Mouse (Mus musculus): Measurements from ENCODE around the gene Eif2b2. TPM values are rescaled to one million over a fixed set of nuclear protein-coding genes. Genes with fewer than 3 reads are reported as not detected.
A peak's percentile ranks its signal among the peaks of the same experiment; 100 is the strongest.

Gene Eif2b2
- total and polyA plus RNA-seq, 3 experiments: 94.9 to 143 (median 123) TPM

- no peak overlapping the region for H3K9ac ChIP-seq (ENCODE audit: insufficient read depth, low read depth)
- no peaks in the 10 kb centered on the region for H3K79me2 ChIP-seq (replicated peaks; ENCODE audit: control insufficient read depth, extremely low read depth, insufficient read depth, poor library complexity, severe bottlenecking)
- dilution Hi-C loops (cut with MboI; ENCODE audit: extremely low pct_ligation_motif_present, extremely low pct_unique_long_range_greater_than_20kb, low sequenced_read_pairs) (no loop called here), in situ Hi-C loops (cut with MboI; ENCODE audit: low pct_ligation_motif_present, low pct_unique_long_range_greater_than_20kb, low sequenced_read_pairs) (no loop called here)
- H3K4me1 ChIP-seq (ENCODE audit: control insufficient read depth in 1 of 2, insufficient read depth in 2 of 2): peaks cover 10 to 17% of the 10 kb centered on the region in 2 experiments
- peaks cover 20 to 47% of the 10 kb centered on the region in 2 experiments for H3K36me3 ChIP-seq (replicated peaks in 1 of 2; ENCODE audit: control insufficient read depth in 1 of 2, insufficient read depth in 1 of 2, low read length in 1 of 2)
- H3K27ac ChIP-seq (ENCODE audit: insufficient read depth, low read depth): peak overlapping the region; percentile 19; the same call in 1 of the 2 replicates
- no peaks in the 10 kb centered on the region for H3K27me3 ChIP-seq (replicated peaks)
- no peak for DNase-seq (ENCODE audit: extremely low read depth)
- H3K4me3 ChIP-seq (replicated peaks in 1 of 3; ENCODE audit: low read depth in 2 of 3, low read length in 2 of 3, poor library complexity in 1 of 3): no peak overlapping the region
- TF ChIP-seq ZMIZ1 (IDR thresholded peaks at IDR 0.05; ENCODE audit: low read depth, low read length) (no peak), MAX (IDR thresholded peaks at IDR 0.05; ENCODE audit: low read length) (no peak), HCFC1 (IDR thresholded peaks at IDR 0.05; ENCODE audit: low read depth, low read length) (no peak), GABPA (IDR thresholded peaks at IDR 0.05; ENCODE audit: insufficient replicate concordance, low read depth, low read length) (no peak), JUND (conservative IDR thresholded peaks at IDR 0.05; ENCODE audit: low read depth, low read length) (no peak), CHD2 (IDR thresholded peaks at IDR 0.05; ENCODE audit: low read length) (no peak), MYC (IDR thresholded peaks at IDR 0.05; ENCODE audit: low read depth, low read length) (no peak), USF1 (IDR thresholded peaks at IDR 0.05; ENCODE audit: low read depth, low read length) (no peak)
- H3K4me2 ChIP-seq (ENCODE audit: insufficient read depth, low read depth, poor library complexity, severe bottlenecking): no peak overlapping the region
- no peaks in the 10 kb centered on the region for H3K9me3 ChIP-seq (replicated peaks; ENCODE audit: low read length)
Measured at GRCm38 (mm10) chr12:85256074-85256751, 36.9 kb downstream of the Eif2b2 start.

GRCm38 (mm10) chr12:85257008-85257639 is 37.8 kb downstream of the Eif2b2 start:
- dilution Hi-C loops (cut with MboI; ENCODE audit: extremely low pct_ligation_motif_present, extremely low pct_unique_long_range_greater_than_20kb, low sequenced_read_pairs): no loop called here
- in situ Hi-C loops (cut with MboI; ENCODE audit: low pct_ligation_motif_present, low pct_unique_long_range_greater_than_20kb, low sequenced_read_pairs): no loop called here
- Histone ChIP-seq H3K27ac (ENCODE audit: insufficient read depth, low read depth) (no peak overlapping the region), H3K4me2 (ENCODE audit: insufficient read depth, low read depth, poor library complexity, severe bottlenecking) (no peak overlapping the region), H3K9me3 (replicated peaks; ENCODE audit: low read length) (no peaks in the 10 kb centered on the region), H3K4me3 (replicated peaks in 1 of 3; ENCODE audit: low read depth in 2 of 3, low read length in 2 of 3, poor library complexity in 1 of 3) (no peak overlapping the region), H3K4me1 (ENCODE audit: control insufficient read depth in 1 of 2, insufficient read depth in 2 of 2) (peaks cover 10 to 17% of the 10 kb centered on the region in 2 experiments), H3K36me3 (replicated peaks in 1 of 2; ENCODE audit: control insufficient read depth in 1 of 2, insufficient read depth in 1 of 2, low read length in 1 of 2) (peaks cover 20 to 49% of the 10 kb centered on the region in 2 experiments), H3K27me3 (replicated peaks) (no peaks in the 10 kb centered on the region), H3K79me2 (replicated peaks; ENCODE audit: control insufficient read depth, extremely low read depth, insufficient read depth, poor library complexity, severe bottlenecking) (no peaks in the 10 kb centered on the region), H3K9ac (ENCODE audit: insufficient read depth, low read depth) (no peak overlapping the region)
- TF ChIP-seq POLR2A (IDR thresholded peaks at IDR 0.05; ENCODE audit: low read depth, low read length) (no peak), TCF12 (IDR thresholded peaks at IDR 0.05; ENCODE audit: low read depth, low read length) (no peak), ZC3H11A (IDR thresholded peaks at IDR 0.05; ENCODE audit: low read depth, low read length) (no peak), JUND (conservative IDR thresholded peaks at IDR 0.05; ENCODE audit: low read depth, low read length) (no peak), MAX (IDR thresholded peaks at IDR 0.05; ENCODE audit: low read length) (no peak), ZMIZ1 (IDR thresholded peaks at IDR 0.05; ENCODE audit: low read depth, low read length) (no peak), E2F4 (IDR thresholded peaks at IDR 0.05; ENCODE audit: insufficient replicate concordance, low read depth, low read length) (no peak), PAX5 (IDR thresholded peaks at IDR 0.05; ENCODE audit: low read length) (no peak), MXI1 (IDR thresholded peaks at IDR 0.05; ENCODE audit: low read depth, low read length) (no peak), TBP (conservative IDR thresholded peaks at IDR 0.05; ENCODE audit: low read depth, low read length) (no peak)
- DNase-seq (ENCODE audit: extremely low read depth): no peak
